Mouse (Mus musculus) layer of hippocampus, postnatal 10 days (tissue): ENCODE results near the gene She. TPM values are rescaled to one million over a fixed set of nuclear protein-coding genes. Genes with fewer than 3 reads are reported as not detected.

ENCODE experiments used
- DNase-seq, 2 experiments: peaks; one replicate each; pipeline ENCODE4 v3.0.0; 2021; ENCODE audit warnings: low spot score in 2 of 2
- total RNA-seq, 2 experiments: library from RNA; stranded (reverse); gene quantifications; 2 replicates each; pipeline ENCODE4 v1.2.3; 2021

The She gene
- total RNA-seq, 2 experiments from 2014 or later = 4.0 to 4.2 TPM

DNA sequence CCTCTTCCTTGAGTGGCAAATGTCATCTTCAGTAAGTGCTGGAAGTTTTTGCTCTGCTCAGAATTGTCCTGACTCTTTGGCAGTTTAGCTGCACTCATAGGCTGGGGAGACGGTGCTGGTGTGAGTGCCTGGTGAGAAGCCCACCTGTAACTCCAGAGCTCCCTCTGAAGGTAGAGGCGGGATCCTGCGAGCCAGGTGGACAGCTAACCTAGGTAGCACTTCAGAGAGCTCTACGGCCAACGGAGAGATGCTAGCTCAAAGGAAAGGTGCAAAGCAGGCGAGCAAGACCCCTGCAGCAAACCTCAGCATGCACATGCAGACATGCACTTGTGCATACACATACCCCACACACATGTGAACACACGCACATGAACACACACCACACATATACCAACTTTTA, 17.1 kb upstream of the She start:
- no peak for DNase-seq

- DNase-seq = peak; percentile 41 to 57
These were observed 14.1 kb upstream of the She start for GRCm38 (mm10) chr3:89817056-89817455.

DNA sequence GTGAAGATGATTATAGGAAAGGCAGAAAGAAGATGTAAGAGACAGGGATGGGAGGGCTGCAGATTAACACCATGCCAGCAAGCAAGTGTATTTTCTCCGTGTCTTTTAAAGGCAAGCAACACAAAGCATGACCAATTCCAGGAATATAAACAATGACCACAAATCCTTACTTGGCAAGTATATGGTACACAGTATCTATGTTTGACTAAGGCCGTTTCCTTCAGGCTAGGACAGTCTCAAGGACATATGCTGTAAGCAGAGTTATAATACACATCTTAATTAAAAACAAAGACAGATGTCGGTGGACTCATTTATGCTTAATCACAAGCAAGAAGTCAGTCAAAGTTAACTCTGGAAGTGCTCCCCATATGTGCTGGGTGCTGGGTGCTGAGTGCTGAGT, 12.6 kb upstream of the She start:
- no peak for DNase-seq

GRCm38 (mm10) chr3:89819897-89820296, 11.3 kb upstream of the She start:
- no peak for DNase-seq

- no peak for DNase-seq
These were observed 10.7 kb upstream of the She start for GRCm38 (mm10) chr3:89820311-89821095.

DNA sequence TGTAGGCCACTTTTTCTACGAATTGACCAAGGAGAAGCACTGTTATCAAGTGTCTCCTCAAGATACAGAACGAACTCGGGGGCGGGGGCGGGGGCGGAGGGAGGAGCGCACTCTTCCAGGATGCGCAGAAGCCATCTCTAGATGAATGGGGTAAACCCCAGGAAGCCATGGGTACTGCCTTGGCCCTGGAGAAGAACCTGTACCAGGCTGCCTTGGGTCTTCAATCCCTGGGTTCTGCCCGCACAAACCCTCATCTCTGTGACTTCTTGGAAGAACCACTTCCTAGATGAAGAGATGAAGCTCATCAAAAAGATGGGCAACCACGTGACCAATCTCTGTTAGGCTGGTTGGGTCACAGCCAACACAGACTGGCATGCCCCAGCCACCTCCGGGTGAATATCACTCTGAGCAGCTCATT, 10.1 kb upstream of the She start:
- no peak for DNase-seq

- DNase-seq = no peak
These were observed 9.4 kb upstream of the She start for GRCm38 (mm10) chr3:89821548-89822480.

GRCm38 (mm10) chr3:89823594-89823993, 7.6 kb upstream of the She start:
- no peak for DNase-seq

DNA sequence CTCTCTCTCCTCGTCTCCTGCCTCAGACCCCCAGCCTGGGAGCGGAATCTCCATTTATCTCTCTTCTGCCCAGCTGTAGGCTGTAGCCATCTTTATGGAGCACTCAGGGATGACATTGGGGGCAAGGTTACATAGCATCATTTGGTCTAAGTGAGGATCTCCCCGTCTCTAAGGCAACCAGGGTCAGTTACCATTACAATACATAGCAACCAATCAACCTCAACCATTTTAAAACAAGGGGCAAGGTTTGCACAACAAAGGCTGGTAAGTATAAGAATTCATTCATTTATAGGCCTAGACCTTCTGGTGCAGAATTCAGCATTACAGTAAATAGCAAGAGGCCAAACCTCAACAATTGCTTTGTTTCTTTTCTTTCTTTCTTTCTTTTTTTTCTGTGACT, 4.9 kb upstream of the She start:
- no peak for DNase-seq

- no peak for DNase-seq
These were observed 4.2 kb downstream of the She start for GRCm38 (mm10) chr3:89835362-89835761.

GRCm38 (mm10) chr3:89842258-89842657, 11.1 kb downstream of the She start:
- peak; percentile 47 to 54 for DNase-seq

GRCm38 (mm10) chr3:89843148-89843547, 12.0 kb downstream of the She start:
- DNase-seq = no peak

- DNase-seq = no peak
These were observed 14.6 kb downstream of the She start for GRCm38 (mm10) chr3:89845814-89846213.

- no peak for DNase-seq
These were observed 16.0 kb downstream of the She start for GRCm38 (mm10) chr3:89847126-89847525.

- no peak for DNase-seq
These were observed 16.4 kb downstream of the She start for GRCm38 (mm10) chr3:89847596-89847995.

DNA sequence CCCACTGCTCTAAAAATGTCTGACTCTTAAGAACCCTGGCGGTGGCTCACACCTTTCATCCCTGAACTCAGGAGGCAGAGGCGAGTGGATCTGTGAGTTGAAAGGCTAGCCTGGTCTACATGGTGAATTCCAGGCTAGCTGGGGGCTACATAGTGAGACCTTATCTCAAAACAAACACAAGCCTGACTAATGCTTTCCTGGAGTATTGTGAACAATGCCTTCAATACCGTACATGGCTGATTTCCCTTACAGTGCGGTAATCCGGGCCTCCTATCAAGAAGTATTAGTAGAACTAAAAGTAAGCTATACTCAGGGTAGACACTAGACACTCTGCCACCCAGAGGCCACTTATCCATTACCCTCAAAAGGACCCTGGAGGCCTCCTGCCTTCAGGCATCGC, 16.9 kb downstream of the She start:
- DNase-seq = no peak

DNA sequence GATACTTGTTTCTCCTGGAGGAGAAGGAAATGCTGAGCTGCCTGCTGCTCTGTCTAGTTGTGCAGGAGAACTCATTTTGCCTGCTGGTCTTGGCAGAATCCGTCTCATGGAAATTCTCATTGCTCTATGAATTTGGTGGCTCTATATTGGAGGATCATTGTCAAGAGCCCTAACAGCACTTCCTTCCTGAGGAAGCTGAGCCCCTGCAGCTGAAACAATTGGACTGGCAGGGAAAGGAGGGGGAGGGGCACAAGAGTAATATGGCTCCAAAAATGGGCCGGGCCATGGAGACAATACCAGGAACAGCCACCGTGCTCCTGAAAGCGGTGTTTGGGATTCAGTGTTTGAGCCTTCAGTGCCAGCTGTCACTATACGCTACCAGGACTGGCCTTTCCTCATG, 22.6 kb downstream of the She start:
- no peak for DNase-seq

GRCm38 (mm10) chr3:89857353-89857752, 26.2 kb downstream of the She start:
- peak in 1 of 2 experiments; percentile 39 for DNase-seq

DNA sequence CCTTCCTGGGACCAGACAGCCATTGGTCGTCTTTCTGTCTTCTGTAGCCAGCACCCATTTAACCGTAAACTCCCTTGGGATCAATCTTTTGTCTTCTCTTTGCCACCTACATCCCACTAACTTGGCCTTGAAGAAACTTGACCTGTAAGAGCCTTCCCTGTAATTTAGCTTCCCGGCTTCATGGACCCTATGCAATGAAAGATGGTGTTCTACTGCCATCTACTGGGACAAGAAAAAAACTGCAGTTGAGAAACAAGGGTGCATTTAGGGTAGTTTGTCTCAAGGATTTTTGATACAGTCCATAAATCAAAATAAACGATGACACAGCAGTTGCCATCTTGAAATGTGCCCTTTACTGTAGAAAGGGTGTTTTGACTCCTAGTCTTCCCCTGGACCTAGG, 27.0 kb downstream of the She start:
- no peak for DNase-seq

DNA sequence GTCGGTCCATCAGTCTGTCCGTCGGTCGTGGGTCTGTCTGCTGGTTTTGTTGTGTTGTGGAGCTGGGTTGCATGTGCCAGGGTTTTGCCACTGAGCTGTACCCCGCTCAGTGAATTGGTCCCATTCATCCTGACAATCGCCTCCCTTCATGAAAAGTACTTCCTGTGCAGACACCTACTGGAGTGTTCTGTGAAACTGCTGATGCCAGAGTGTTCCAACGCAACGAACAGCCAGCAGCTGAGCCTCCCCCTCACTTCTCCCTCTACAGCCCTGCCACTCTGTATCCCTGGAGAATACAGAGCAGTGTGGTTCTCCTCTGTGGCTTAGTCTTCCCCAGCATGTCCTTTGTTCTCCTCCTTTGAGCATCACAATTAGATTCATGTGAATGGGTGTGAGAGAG, 27.7 kb downstream of the She start:
- peak; percentile 66 to 67 for DNase-seq

DNA sequence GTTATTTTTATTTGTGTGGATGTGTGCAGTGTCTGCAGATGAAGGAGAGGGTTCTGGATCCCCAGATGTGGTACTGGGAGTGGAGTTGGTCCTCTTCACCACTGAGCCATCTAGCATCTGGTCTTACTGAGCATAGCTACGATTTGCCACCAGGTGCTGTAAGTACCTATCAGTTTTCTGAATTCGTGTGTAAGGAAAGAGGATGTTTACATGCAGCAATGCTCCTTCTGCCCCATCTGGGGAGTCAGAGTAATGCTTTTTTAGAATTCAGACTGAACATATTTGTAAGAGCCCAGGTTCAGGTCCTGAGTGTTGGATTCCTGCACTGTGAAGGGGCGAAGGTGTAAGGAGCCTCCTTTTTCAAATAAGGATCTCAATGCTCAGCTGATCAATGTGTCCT, 28.8 kb downstream of the She start:
- DNase-seq = no peak

- DNase-seq = no peak
These were observed 29.2 kb downstream of the She start for GRCm38 (mm10) chr3:89860343-89860742.
